Mouse (Mus musculus) adrenal gland (tissue): ENCODE data around the gene Omt2a.
"Not testable (repeated sequence)": the region's sequence is repeated elsewhere in the genome, so short reads cannot be mapped to it uniquely, and the experiment has no call there.

Source experiments
- intact Hi-C: fragments of 180-260 bp; cut with DNase I; formaldehyde crosslinking; loops from one replicate; pipeline ENCODE4 v1.15.1; 2025
- long read RNA-seq, 2 experiments: library from polyadenylated mRNA; unstranded; transcript quantifications; one replicate each; pipeline ENCODE4 v2.0.0; 2020; ENCODE audit warnings: borderline replicate concordance in 1 of 2; ENCODE audit not compliant: insufficient replicate concordance in 1 of 2

Omt2a gene
- long read RNA-seq, experiment 1 = 0 reads
- long read RNA-seq, experiment 2 = 0 reads

DNA sequence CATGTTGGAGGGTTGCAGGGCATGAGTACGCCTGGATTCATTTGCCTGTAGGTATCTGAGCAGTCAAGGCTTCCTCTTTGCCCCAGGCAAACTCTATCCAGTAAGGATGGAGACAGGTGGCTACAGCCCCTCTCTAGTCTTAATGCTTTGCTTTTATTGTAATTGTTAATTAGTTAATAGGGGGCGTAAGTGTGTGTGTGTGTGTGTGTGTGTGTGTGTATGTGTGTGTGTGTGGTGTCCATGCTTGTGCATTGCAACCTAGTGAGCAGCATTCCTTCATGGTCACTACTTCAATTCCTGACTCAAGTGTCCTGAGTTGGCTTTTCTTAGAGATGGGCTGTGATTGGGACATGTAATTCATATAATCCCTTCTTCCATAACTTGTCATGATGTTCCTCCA, at the start of gene Omt2a:
Gene Omt2a, minus strand, starts transcription at position 101 of the 400 bp plus-strand sequence.
- intact Hi-C loops = loop anchor here (5.0 kb wide), 1 partner anchor 73 kb away; no protein-coding TSS in a partner anchor

- intact Hi-C loops = no loop called here
These were observed 48.8 kb upstream of the Omt2a start for GRCm38 (mm10) chr9:78363374-78363773.

DNA sequence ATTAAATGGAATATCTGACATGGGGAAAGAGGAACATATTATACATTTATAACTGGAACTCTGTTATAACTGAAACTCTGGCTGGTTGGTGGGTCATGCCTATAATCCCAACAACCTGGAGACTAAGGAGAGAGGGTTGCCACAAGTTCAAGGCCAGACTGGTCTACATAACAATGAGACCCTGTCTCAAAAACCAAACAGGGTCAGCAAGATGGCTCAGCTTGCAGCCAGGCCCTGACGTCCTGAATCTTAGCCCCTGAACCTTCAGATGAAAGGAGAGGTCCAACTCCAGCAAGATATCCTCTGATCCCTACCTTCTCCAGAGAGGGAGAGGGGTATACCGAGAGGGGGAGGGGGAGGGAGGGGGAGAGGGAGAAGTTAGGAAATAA, 45.9 kb upstream of the Omt2a start:
- intact Hi-C loops = no loop called here

- intact Hi-C loops = loop anchor here (10.0 kb wide), 1 partner anchor 195 kb away; no protein-coding TSS in a partner anchor
These were observed 45.3 kb upstream of the Omt2a start for GRCm38 (mm10) chr9:78359750-78360483.

GRCm38 (mm10) chr9:78358053-78358452, 43.5 kb upstream of the Omt2a start:
- intact Hi-C loops = loop anchor here (10.0 kb wide), 1 partner anchor 197 kb away; no protein-coding TSS in a partner anchor

DNA sequence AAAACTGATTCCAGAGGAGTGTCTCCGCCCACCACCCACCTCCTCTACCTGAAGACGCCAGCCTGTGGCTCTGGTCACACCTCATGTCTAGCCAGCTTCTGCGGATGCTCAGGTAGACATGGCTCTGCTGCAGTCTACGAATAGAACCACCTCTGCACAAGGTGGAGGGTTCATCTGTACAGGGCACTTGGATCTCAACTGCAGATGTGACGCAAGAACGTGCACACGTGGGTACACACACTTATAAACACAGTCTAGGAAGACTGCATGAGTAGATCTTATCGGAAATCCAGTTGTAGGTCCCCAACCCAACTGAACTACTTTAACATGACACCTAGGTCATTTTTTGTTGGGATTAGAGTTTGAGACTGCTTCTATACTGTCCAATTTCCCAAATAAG, 41.0 kb upstream of the Omt2a start, which contains the start of gene Gsta2:
Gene Gsta2, minus strand, starts transcription at position 178 of the 400 bp plus-strand sequence.
- intact Hi-C loops = loop anchor here (10.0 kb wide), 1 partner anchor 199 kb away; no protein-coding TSS in a partner anchor

- intact Hi-C loops = loop anchor here (10.0 kb wide), 1 partner anchor 200 kb away; no protein-coding TSS in a partner anchor
These were observed 40.3 kb upstream of the Omt2a start for GRCm38 (mm10) chr9:78354665-78355578.

GRCm38 (mm10) chr9:78351504-78352220, 37.1 kb upstream of the Omt2a start:
- intact Hi-C loops = loop anchor here (10.0 kb wide), 1 partner anchor 203 kb away; no protein-coding TSS in a partner anchor

DNA sequence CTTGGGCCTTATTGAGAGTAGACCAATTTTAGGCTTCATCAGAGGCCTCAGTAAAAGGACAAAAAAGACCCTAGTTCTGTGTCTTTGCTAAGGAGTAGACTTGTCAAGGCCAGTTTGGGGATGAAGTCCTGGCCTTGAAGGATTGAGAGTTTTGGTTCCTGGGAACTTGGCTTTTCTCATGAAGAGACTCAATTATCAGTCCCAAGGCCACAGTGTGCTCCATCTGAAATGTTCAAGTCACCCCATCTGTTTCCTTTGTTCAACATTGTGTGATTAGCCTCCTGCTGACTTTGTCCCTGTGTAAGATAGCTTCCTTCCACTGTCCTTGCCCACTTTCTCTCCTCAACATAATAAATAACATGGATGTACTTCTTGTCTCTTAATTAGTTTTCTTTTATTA, 35.4 kb upstream of the Omt2a start:
- intact Hi-C loops = loop anchor here (10.0 kb wide), 1 partner anchor 205 kb away; no protein-coding TSS in a partner anchor

GRCm38 (mm10) chr9:78349141-78349540, 34.5 kb upstream of the Omt2a start:
- intact Hi-C loops = not testable (repeated sequence)

DNA sequence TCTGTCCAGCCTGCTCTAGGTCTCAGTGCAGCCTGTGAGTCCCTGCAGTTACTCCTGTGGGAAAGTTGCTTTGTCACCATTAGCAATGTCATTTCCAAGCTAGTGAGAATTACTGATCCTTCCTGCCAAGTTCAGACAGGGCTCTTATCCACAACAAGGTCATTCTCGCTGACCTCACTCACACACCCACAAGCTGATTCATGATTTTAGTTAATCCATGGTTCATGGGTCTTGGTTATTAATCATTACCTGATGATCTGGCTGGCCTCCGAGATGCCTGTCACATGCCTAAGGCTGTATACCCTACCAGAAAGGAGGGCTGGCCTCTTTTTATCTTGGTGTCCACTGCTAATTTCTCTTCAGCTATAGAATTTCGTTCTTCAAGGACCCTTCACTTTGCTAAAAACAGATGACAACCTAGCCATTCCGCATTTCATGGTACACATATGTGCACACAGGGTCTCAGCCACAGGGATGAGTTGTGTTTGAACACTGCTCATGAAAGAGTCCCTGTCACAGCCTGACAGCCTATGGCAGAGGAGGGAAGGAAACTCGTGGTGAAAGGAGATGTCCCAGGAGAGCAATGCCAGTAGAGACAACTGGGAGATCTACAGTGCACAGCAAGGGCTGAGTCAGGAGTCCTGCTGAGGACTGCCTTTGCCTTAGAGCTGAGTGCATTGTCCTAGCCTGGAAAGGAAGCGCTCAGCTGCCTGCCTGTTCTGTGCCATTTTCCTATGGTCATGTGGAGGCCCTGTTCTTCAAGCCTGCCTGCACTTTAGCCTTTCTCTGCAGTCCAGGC, 33.8 kb upstream of the Omt2a start:
- intact Hi-C loops = not testable (repeated sequence)

- intact Hi-C loops = no loop called here
These were observed 32.4 kb upstream of the Omt2a start for GRCm38 (mm10) chr9:78347004-78347403.

DNA sequence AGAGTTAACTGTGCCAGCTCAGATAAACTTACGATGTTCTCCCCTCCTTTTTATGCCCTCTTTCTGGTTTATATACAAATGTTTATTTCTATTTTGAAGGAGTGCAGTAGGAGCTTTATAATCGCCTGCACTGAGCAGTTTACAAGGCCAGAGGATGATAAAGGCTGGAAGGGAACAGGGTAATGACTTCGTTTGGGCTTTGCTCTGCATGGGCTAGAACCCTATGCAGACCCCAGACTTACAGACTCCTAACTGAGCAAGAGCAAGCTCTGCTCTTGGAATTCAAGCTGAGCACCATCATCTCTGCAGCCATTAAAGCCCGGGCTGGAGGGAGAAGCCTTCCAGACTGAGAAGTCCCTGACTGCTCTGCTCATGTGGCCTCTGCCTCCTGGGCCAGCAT, 30.6 kb upstream of the Omt2a start:
- intact Hi-C loops = not testable (repeated sequence)

DNA sequence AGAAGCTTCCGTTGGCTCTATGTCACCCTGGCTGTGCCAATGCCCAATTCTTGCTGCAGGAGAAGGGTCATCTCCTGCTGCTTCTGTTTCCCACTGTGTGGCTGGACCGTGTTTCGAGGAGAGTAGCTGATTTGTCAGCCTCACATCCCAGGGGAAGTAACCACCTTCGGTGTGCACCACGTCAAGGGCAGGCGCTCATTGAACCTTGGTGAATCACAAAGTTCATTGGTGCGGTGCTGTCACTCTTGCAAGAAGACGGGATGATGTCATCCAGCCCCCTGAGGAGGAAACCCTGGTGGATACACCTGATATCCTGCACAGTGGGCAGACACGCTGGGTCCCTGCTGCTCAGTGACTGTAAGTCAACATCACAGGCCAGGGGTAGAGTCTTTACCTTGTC, 28.5 kb upstream of the Omt2a start:
- intact Hi-C loops = not testable (repeated sequence)

DNA sequence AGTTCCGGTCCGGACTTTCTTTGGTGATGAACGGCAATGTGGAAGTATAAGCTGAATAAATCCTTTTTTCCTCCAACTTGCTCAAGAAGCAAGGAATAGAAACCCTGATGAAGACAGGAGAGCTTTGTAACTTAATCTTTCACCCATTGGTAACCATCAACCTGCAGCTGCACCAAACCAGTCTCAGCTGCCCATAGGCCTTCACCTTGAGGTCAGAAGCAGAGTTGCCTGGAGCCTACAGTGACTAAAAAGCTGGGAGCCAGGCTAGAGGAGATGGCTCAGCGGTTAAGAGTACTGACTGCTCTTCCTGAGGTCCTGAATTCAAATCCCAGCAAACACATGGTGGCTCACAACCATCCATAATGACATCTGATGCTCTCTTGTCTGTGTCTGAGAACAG, 27.9 kb upstream of the Omt2a start:
- intact Hi-C loops = not testable (repeated sequence)

DNA sequence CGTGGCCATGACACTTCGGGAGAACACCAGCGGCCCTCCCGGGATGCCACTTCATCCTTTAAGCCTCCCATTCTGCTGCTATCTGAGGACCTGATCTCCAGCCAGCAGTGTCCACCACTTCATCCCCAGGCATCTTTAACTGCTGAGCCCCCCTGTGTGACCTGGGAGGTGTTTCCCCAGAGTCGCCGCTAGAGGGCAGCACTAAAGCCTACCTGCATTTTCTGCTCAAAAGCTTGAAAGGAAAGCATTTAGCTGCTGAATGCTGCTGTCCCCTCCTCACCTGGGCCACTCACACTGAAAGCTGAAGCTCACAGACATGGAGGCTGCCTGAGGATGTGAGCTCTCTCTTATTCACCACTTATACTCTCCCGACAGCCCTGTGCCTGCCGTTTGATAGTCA, 25.7 kb upstream of the Omt2a start:
- intact Hi-C loops = not testable (repeated sequence)

DNA sequence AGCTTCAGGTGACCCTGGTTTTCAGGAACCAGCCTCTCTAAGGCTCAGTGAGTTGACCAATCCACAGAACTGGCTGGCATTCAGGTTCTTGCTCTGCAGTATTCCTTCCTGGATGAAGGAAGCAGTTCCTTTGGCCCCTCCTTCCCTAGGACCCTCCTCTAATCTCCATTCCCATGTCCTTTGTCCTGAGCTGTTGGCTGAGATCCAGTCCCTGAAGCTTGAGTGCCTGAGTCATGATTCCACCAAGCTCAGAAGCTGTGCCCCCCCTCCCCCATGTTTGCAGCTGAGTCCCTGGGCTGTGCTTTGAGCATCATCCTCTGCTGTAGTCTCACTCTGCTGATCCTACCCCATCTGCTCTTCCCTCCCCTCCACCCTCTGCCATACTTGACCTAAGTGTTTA, 22.5 kb upstream of the Omt2a start:
- intact Hi-C loops = not testable (repeated sequence)

DNA sequence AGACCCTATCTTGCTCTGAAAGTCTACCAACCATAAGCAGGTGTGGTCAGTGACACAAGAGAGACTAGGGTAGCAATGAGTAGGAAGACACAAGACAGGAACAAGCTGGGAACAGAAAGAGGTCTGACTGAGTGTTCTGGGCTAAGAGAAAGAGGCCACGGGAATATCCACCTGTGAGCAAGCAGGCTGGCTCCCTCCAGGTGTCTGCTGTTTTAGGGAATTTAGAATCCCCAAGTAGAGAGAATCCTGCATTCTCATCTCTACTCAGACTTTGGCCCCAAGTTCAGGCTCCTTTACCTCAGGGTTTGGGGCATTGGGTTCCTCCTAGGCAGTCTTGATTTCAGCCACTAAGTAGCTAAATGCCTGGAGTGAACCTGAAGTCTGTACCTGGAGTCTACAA, 12.7 kb upstream of the Omt2a start, which contains the start of gene Omt2b:
Gene Omt2b, plus strand, starts transcription at position 301 of the 400 bp plus-strand sequence.
- intact Hi-C loops = not testable (repeated sequence)

GRCm38 (mm10) chr9:78319499-78319898, 4.9 kb upstream of the Omt2a start:
- intact Hi-C loops = loop anchor here (5.0 kb wide), 1 partner anchor 68 kb away; no protein-coding TSS in a partner anchor

DNA sequence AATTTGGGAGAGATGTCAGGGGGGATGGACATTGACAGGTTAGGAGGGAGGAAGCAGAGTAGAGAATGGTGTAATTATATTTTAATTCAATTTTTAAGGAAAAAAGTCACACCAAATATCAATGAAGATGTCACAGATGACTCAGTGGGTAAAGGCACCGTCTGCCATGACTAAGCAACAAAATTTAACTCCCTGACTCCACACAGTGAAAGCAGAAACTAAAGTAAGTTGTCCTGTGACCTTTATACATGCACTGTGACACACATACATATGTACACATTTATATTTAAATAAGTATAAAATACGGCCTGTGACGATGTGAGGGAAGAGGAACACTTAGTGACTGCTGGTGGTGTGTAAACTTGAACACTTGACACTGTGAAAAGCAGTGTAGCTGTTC, 6.5 kb downstream of the Omt2a start:
- intact Hi-C loops = not testable (repeated sequence)
